Mouse (Mus musculus): ENCODE results near the gene Zfp365.

Zfp365 gene

DNA sequence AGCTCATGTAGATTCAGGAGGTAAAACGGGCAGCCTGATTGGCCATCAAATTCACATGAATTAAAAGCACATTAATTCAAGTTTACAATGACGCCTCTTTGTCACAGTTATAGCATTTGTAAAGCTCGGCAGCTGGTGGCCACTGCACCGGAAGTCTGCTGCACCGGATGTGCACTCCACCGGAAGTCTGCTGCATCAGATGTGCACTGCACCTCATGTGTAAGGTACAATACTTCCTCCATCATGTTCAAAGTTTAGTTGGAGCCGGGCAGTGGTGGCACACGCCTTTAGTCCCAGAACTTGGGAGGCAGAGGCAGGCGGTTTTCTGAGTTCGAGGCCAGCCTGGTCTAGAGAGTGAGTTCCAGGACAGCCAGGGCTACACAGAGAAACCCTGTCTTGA, 70.9 kb downstream of the Zfp365 start:
- no peak for DNase-seq (ENCODE audit: low read depth, low spot score)

DNA sequence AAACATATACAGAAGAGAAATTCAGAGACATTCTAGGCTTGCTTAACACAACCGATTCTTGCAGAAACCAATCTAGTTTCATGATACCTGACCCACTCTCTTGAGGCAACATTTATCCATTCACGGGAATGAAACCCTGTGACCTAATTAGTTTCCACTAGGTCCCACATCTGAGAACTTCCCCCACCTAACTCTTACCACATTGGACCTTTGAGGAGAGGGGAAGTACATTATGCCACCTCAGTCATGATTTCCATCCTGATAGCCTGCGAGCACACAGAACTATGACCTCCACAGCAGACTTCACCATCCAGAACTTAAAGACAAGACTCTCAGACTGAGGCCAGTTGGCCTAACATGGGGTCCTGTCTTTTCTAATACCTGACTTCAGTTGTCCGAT, 71.7 kb downstream of the Zfp365 start:
- no peak for DNase-seq (ENCODE audit: low read depth, low spot score)

DNA sequence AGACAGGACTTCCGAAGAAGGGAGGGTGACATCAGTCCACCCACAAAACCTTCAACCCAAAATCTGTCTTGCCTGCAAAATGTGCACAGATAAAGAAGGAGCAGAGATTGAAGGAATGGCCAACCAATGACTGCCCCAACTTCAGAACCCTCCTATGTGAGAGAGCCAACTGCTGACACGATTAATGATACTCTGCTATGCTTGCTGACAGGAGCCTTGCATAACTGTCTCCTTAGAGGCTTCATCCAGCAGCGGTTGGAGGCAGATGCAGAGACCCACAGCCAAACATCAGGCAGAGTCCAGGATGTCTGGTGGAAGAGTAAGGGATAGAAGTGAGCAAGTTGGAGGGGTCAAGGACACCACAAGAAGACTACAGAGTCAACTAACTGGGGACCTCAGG, 73.3 kb downstream of the Zfp365 start:
- no peak for DNase-seq (ENCODE audit: low read depth, low spot score)

DNA sequence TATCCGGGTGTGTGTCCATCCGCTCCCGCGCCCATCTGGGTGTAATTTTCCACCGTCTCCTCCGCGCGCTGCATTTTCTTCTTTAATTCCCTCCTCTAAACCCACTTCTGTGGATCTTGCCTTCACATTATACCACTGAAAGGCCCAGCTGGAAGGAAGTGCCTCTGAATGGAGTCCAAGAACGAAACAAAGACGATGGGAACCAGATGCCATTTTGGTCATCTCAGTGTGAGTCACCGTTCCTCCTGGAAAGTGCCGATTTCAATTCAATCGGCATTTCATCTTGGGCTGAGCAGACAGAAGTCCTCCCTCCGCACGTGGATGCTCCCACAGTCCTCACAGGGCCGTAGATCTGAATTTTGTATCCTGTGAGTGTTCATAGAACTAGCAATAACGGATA, 76.0 kb downstream of the Zfp365 start:
- no peak for DNase-seq (ENCODE audit: low read depth, low spot score)

Data from WW6 (cell line).